Mouse (Mus musculus) ovary, adult 18-20 months (tissue): ENCODE measurements around the gene Bak1.
"Not testable (repeated sequence)": the region's sequence is repeated elsewhere in the genome, so short reads cannot be mapped to it uniquely, and the experiment has no call there.

Experiments used
- DNase-seq: peaks from one replicate; pipeline ENCODE4 v3.0.0; 2022; ENCODE audit warnings: low spot score, mixed read lengths

The Bak1 gene

GRCm38 (mm10) chr17:26979426-26979825 lies 49.4 kb downstream of the Bak1 start:
- no peak for DNase-seq

DNA sequence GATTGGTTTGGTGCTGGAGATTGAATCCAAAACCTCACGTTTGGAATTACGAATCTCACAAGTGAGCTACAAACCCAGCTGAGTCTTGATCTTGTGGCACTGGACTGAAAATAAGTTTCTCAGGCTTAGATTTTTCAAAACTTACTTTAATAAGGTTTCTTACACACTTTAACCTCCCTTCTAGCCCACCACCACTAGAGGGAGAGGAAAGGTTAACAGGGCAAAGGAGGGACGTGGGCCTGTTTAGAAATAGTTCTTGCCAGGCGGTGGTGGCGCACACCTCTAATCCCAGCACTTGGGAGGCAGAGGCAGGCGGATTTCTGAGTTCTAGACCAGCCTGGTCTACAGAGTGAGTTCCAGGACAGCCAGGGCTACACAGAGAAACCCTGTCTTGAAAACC lies 51.5 kb downstream of the Bak1 start:
- not testable (repeated sequence) for DNase-seq

DNA sequence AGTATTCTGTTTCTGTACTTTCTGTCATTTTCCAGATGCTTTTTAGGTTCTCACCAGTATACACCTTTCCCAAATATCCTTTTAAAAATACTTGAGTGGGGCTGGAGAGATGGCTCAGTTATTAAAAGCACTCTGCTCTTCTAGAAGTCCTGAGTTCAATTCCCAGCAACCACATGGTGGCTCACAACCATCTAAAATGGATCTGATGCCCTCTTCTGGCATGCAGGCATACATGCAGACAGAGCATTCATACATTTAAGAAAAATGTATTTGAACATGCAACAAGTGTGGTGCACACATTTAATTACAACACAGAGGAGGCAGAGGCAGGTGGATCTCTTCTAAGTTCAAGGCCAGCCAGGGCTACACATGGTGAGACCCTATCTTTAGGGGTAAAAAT lies 53.4 kb downstream of the Bak1 start:
- no peak for DNase-seq

DNA sequence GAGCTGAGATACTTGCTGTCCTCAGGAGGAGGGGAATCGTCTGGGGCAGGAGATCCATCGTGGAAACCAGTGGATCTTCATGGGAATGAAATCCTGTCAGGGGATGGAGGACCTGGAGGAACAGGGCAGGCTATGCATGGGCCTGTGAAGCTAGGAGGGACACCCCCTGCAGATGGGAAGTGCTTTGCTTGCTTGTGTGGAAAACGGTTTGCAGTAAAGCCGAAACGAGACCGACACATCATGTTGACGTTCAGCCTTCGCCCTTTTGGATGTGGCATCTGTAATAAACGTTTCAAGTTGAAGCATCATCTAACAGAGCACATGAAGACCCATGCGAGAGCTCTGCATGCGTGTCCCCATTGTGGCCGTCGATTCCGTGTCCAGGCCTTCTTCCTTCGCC lies 54.3 kb downstream of the Bak1 start:
- DNase-seq = no peak

GRCm38 (mm10) chr17:26972703-26973574 lies 55.9 kb downstream of the Bak1 start, which contains the start of gene Zbtb9:
Gene Zbtb9, plus strand, starts transcription at chr17:26973167.
- peak; percentile 94 for DNase-seq

- no peak for DNase-seq
These were observed 56.7 kb downstream of the Bak1 start for GRCm38 (mm10) chr17:26972107-26972506.

- no peak for DNase-seq
These were observed 57.4 kb downstream of the Bak1 start for GRCm38 (mm10) chr17:26971247-26971905.

DNA sequence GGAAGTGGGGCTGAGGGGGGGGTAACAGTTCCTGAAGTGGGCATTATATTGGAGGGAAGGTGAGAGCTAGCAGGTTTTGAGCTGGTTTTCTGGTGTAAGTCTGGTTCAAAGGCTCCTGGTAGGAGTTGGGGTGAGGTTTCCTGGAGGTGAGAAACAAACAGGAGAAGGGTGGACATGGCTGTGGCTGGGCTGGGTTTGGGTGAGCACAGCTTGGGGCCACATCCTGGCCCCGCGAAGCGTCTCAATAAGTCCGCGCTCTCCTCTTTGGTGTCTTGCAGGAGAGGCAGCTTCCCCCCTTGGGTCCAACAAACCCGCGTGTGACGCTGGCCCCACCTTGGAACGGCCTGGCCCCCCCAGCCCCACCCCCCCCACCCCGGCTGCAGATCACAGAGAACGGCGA lies 58.6 kb downstream of the Bak1 start:
- DNase-seq = no peak
